Mouse (Mus musculus) monocyte, adult 2 months (primary cell): Measurements from ENCODE around the gene Smim17.
"Not testable (repeated sequence)": the region's sequence is repeated elsewhere in the genome, so short reads cannot be mapped to it uniquely, and the experiment has no call there.

ENCODE experiments used
- DNase-seq, 2 experiments: peaks; one replicate each; pipeline ENCODE4 v3.0.0; 2022; ENCODE audit warnings: low spot score in 2 of 2, low read depth in 1 of 2

The Smim17 gene

DNA sequence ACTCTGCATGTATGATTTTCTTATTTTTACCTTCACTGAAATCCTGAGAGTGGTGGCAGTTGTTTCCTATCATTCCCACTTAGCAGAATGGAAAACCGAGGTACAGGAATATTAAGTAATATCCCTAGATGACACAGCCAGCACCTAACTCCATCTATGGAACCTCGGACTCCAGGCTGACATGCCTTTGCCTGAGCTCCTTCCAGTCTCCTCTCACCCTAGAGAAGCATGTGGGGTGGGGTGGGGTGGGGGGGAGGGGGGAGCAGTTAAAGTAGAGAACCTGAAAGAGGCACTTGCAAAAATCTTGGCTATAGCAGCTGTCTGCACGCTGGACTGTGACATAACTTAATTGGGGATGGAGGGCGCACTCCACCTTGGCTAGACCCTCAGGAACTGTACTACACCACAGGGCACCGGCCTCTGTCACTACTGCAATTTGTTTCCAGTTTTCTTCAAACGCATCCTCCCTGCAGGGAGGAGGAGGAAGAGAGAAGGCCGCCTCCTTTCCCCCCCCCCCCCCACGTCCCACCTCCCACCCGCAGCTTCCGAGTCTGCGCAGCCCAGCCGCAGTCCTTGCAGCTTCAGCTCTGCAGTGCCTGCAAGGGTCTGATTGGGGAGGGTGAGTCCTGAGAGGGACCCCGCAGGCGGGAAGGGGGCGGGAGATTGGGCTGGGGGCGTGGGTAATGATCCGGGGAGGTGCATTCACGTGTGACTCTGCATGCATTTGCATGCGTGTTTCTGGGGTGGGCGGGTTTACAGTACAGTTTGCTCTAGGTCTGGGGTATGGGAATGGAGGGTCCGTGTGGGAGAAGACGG, 16.3 kb downstream of the Smim17 start:
- DNase-seq, result no peak

DNA sequence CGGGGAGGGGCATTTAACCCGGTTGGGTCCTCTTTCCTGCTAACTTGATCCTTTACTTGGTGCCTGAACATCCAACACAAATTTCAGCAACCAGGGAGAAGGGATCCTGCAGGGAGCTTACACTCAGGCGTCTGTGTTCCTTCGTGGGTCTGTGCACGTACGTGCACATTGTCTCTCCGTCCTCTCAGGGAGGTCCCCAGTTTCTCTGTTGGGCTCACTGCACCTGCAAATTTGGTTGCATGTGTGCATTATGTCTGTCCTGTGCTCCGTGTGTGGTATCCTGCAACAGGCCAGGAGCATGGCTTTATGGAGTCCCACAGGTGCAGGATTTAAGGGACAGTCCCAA, 16.9 kb downstream of the Smim17 start:
- no peak for DNase-seq

DNA sequence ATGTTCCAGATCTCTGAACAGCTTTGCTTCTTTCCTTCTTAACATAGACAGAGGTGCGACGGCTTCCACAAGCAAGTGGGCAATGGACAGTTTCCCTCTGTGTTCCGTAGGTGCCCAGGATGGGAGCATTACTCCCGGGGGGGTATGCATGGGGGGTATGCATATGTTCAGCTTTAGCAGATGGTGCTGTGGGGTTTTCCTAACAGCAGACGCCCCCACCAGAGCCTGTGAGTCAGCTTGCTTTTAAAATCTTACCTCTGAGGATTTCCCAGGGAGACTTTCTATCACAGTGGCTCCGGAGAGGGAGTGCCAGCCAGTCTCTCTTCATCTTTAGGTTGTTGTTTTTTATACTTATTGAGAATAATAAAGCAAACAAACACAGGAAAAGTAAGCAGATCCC, 21.4 kb downstream of the Smim17 start:
- no peak for DNase-seq

DNA sequence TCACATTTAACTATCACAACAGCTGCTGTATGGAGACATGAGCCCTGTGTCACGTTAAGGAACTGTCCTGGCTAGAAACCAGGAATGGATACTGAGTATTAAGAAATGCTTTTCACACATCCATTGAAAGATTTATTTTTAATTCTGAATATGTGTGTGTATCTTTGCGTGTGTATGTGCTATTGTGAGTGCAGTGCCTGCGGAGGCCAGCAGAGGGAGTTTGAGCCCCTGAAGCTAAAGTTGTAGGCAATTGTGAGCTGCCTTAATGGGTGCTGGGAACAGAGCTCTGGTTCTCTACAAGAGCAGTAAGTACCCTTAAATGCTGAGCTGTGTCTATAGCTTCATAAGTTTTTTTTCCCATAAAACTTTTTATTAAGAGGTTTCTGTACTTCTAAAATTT, 30.9 kb downstream of the Smim17 start:
- no peak for DNase-seq

DNA sequence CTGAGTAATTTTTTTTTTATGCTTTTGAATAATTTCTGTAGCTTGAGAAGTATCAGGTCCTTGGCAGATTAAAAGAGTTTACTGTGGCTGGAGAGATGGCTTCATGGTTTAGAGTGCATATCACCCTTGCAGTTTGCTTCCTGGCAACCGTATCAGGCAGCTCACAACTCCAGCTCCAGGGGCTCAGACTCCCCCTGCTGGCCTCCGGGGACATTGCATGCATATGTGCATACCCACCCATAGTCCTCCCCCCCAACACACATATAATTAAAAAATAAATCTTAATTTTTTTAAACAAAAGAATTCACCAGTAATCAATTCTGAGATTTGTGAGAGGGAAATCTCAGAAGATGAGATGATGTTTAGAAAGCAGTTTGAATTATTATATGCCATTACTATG, 31.8 kb downstream of the Smim17 start:
- DNase-seq, result no peak

DNA sequence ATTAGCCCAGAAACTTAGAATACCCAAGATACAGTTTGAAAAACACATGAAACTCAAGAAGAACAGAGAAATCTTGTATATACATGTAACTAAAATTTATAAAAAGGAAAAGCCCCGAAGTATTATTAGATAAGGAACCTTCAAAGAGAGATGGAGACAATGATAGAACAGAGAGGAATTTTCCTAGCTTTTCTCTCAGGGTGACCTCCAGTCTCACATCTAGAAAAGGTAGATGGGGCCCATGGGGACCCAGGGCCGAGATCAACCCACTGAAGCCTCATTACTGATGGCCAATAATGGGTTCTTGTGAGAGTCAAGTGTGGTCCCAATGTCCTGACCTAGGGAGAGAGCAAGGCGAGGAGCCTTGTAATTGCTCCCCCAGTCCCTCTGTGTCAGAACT, 39.9 kb downstream of the Smim17 start, which contains the start of gene Olfr1344:
Gene Olfr1344, plus strand, starts transcription at position 301 of the 400 bp plus-strand sequence.
- DNase-seq, result no peak

DNA sequence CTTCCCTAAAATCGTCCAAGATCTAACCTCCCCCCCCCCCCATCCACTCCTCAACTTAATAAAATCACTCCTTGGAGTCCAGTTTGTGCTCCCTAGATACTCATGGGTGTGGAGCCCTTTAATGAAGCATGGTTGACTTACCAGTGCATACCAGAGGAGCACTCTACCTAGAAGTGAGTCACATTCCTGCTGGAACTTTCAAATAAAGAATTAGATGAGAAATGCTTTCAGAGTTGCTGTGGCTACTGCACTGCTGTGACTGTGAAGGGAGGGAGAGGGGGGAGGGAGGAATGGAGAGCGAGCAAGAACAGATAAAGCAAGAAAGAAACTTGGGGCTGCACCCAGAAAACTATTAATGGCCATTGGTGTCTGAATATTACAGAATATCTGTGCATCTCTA, 42.7 kb downstream of the Smim17 start:
- DNase-seq, result no peak

DNA sequence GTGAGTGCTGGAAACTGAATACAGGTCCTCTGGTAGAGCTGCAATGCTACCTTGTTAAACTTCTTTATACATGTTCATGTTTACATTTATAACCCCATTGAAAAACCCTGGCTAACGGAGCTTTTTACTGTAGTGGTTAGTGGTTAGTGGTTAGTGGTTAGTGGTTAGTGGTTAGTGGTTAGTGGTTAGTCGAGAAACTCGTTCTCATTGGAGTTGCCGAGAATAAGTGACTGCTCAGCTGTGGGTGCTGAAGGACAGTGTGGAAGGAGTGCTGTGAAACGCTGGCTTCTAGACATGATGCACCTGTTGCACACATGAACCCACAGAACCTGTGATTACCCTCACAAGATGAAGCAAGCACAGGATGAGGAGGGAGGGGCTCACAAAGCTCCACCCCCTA, 49.3 kb downstream of the Smim17 start:
- no peak for DNase-seq

DNA sequence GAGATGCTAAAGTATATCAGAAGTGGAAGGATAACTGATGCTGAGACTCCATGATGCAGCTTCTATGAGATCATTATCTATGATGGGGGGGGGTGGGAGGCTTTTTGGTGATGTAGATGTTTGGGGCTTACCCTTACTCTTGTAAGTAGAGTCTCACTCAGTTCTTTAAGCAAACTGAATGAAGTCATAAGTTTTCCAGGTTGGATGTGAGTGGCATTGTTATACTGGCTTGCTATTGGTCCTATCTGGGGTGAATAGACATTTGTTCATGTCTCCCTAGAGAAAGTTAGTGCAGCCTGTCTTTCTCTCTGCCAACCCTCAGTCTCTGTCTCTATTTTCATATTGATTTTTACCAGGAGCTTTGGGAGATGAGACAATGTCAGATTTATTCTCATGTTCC, 57.4 kb downstream of the Smim17 start, which contains the start of gene Olfr1336:
Gene Olfr1336, plus strand, starts transcription at position 301 of the 400 bp plus-strand sequence.
- no peak for DNase-seq

DNA sequence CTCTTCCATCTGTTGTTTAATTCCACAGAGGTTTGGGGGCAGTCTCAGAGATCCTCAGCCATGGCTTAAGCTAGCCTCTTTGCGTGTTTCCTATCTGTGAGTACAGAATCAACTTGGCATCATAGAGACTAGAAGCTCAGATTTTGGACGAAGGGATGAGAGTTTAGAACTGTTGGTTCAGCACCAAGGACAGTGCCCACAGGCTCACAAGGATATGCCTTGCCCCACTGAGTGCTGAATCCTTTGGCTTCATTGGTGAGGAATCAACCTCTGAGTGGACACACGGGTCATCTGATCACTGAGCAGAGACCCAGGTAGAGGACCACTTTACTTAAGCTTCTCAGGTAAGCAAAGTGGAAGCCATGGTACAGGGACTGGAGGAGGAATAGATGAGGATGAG, 57.9 kb downstream of the Smim17 start:
- no peak for DNase-seq

DNA sequence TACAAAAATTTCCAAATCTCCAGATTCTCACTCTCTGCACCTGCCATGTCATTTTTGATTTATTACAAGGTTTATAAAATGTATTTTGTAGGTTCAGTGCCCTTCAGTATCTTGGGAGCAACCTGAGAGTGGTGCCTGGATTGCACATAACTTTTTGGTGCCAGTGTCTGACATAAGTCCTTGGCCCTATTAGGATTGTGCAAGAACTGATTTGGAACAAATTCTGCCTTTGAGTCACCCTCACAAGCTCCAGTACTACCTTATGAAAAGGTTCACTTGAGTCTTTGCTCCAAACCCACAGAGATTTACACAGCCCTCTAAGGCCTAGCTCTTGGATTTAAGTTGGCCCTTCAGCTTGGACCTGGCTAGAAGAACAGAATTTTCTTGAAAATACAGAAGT, 68.4 kb downstream of the Smim17 start, which contains the start of gene Olfr1346:
Gene Olfr1346, plus strand, starts transcription at position 151 of the 400 bp plus-strand sequence.
- no peak for DNase-seq

DNA sequence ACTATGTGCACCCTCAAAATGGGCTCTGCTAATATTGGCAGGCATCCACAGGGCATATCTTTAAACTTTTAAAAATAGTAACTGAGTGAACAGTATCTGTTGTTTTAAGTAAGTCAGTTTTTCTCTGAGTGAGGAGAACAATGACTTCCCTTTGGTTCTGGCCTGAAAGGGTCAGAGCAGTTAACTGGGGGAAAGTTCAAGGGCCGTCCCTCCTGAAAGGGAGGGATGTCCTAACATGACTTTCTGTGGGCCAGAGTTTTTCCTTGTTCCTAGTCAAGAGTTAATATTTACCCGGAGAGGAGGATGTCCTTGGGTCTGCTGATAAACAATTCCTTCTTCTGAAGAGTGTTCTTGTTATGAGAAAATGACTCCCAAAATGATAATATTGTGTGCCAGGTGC, 79.1 kb downstream of the Smim17 start:
- not testable (repeated sequence) for DNase-seq
